Mouse (Mus musculus) MEL (cell line): ENCODE measurements around the gene Gm5724. TPM values are rescaled to one million over a fixed set of nuclear protein-coding genes. Genes with fewer than 3 reads are reported as not detected.

ENCODE experiments used
- polyA plus RNA-seq, 2 experiments: library from polyadenylated mRNA; stranded (reverse) in 1 of 2; unstranded in 1 of 2; fragments of >175 nt in 1 of 2; fragments of >200 nt in 1 of 2; gene quantifications; 2 replicates each; pipeline versions ENCODE4 v1.2.1 to v1.2.4; 2012; ENCODE audit warnings: low replicate concordance in 2 of 2, low read depth in 1 of 2; ENCODE audit not compliant: insufficient read length in 2 of 2, insufficient read depth in 1 of 2, missing spikeins in 1 of 2
- total RNA-seq: library from RNA; depleted of rRNA; stranded (reverse); fragments of 300-350 nt; gene quantifications from 2 replicates; pipeline ENCODE4 v1.2.3, GENCODE M21; 2012; rRNA removed

Gene Gm5724
- total and polyA plus RNA-seq, 3 experiments, result not detected

Other genes starting within 250 kb of the Gm5724 start
- gene Slco1c1, start 249.4 kb downstream of the Gm5724 start, total RNA-seq, result not detected in 2 replicates
- gene Slco1c1, start 249.4 kb downstream of the Gm5724 start, polyA plus RNA-seq, result not detected
- not detected in 2 replicates for gene Slco1b2, start 144.3 kb downstream of the Gm5724 start, total RNA-seq
- gene Slco1b2, start 144.3 kb downstream of the Gm5724 start, polyA plus RNA-seq, result not detected
- gene Slco1a4, start 82.4 kb upstream of the Gm5724 start, total RNA-seq, result not detected in 2 replicates
- not detected for gene Slco1a4, start 82.4 kb upstream of the Gm5724 start, polyA plus RNA-seq
- not detected in 2 replicates for gene Slco1a1, start 173.2 kb upstream of the Gm5724 start, total RNA-seq
- gene Slco1a1, start 173.2 kb upstream of the Gm5724 start, polyA plus RNA-seq, result not detected
- not detected in 2 replicates for gene Gm6614, start 237.6 kb upstream of the Gm5724 start, total RNA-seq
- gene Gm6614, start 237.6 kb upstream of the Gm5724 start, polyA plus RNA-seq, result not detected